Mouse (Mus musculus) bone marrow macrophage, adult 2 months (primary cell): ENCODE data around the gene Cers1. TPM values are rescaled to one million over a fixed set of nuclear protein-coding genes. Genes with fewer than 3 reads are reported as not detected.

Experiments
- H3K27ac ChIP-seq: 2 replicates; pipeline ENCODE4 v1.5.1; 2012; ENCODE audit warnings: low read depth, low read length; ENCODE audit not compliant: insufficient read depth
- H3K4me1 ChIP-seq: 2 replicates; pipeline ENCODE4 v1.6.1; 2012; ENCODE audit warnings: low read length; ENCODE audit not compliant: control insufficient read depth, insufficient read depth
- H3K4me3 ChIP-seq: 2 replicates; pipeline ENCODE4 v1.5.1; 2012; ENCODE audit warnings: mild to moderate bottlenecking, low read length, moderate library complexity; ENCODE audit not compliant: insufficient read depth
- CTCF ChIP-seq: IDR thresholded peaks from 2 replicates; pipeline ENCODE4 v1.5.1; 2012; ENCODE audit warnings: low read depth, mild to moderate bottlenecking, low read length, moderate library complexity
- POLR2A ChIP-seq: IDR thresholded peaks from 2 replicates; pipeline ENCODE4 v1.6.1; 2012; ENCODE audit warnings: mild to moderate bottlenecking, low read depth, low read length, borderline replicate concordance
- polyA plus RNA-seq: library from polyadenylated mRNA; stranded (reverse); fragments of >200 nt; gene quantifications from 2 replicates; pipeline ENCODE4 v1.2.4, GENCODE M21; 2012; ENCODE audit not compliant: missing spikeins, insufficient read depth, insufficient read length

Cers1 gene
- polyA plus RNA-seq, 1 experiment: not detected

GRCm38 (mm10) chr8:70309311-70309710 lies 6.3 kb upstream of the Cers1 start:
- Histone ChIP-seq H3K4me3 (no peak overlapping the region), H3K27ac (no peak overlapping the region), H3K4me1 (no peaks in the 10 kb centered on the region)
- TF ChIP-seq POLR2A (no peak), CTCF (peak; percentile 84)

- TF ChIP-seq POLR2A (no peak), CTCF (no peak)
- H3K27ac ChIP-seq: no peak overlapping the region
- H3K4me1 ChIP-seq: no peaks in the 10 kb centered on the region
- no peak overlapping the region for H3K4me3 ChIP-seq
These were observed 2.2 kb upstream of the Cers1 start for GRCm38 (mm10) chr8:70313399-70313798.

GRCm38 (mm10) chr8:70316511-70317504 lies 1.2 kb downstream of the Cers1 start:
- no peak overlapping the region for H3K27ac ChIP-seq
- TF ChIP-seq POLR2A: no peak
- no peak for TF ChIP-seq CTCF
- no peak overlapping the region for H3K4me3 ChIP-seq

GRCm38 (mm10) chr8:70317872-70318271 lies 2.3 kb downstream of the Cers1 start:
- no peak overlapping the region for H3K27ac ChIP-seq
- H3K4me3 ChIP-seq: no peak overlapping the region
- TF ChIP-seq CTCF: no peak
- no peak for TF ChIP-seq POLR2A
- no peaks in the 10 kb centered on the region for H3K4me1 ChIP-seq

More at GRCm38 (mm10) chr8:70316511-70317504, 1.2 kb downstream of the Cers1 start:
- no peaks in the 10 kb centered on the region for H3K4me1 ChIP-seq

- Histone ChIP-seq H3K4me3 (no peak overlapping the region), H3K4me1 (peaks cover 5% of the 10 kb centered on the region; the same call in 1 of the 2 replicates), H3K27ac (no peak overlapping the region)
- TF ChIP-seq CTCF (no peak), POLR2A (no peak)
These were observed 8.1 kb downstream of the Cers1 start for GRCm38 (mm10) chr8:70323716-70324115.

- TF ChIP-seq POLR2A (no peak), CTCF (no peak)
- Histone ChIP-seq H3K4me1 (peaks cover 5% of the 10 kb centered on the region; the same call in 1 of the 2 replicates), H3K27ac (no peak overlapping the region), H3K4me3 (no peak overlapping the region)
These were observed 11.9 kb downstream of the Cers1 start for GRCm38 (mm10) chr8:70327512-70327911.

GRCm38 (mm10) chr8:70329124-70329834 lies 13.7 kb downstream of the Cers1 start, which contains the start of gene Gdf1:
Gene Gdf1, plus strand, starts transcription at chr8:70329817.
- H3K27ac ChIP-seq: no peak within 1 kb of the TSS
- peaks cover 5% of the 10 kb centered on the region; the same call in 1 of the 2 replicates for H3K4me1 ChIP-seq
- no peak within 1 kb of the TSS for H3K4me3 ChIP-seq
- TF ChIP-seq POLR2A: no peak
- TF ChIP-seq CTCF: no peak

- no peak for TF ChIP-seq CTCF
- no peak for TF ChIP-seq POLR2A
- Histone ChIP-seq H3K4me3 (no peak overlapping the region), H3K4me1 (peaks cover 1% of the 10 kb centered on the region; the same call in 1 of the 2 replicates), H3K27ac (no peak overlapping the region)
These were observed 14.5 kb downstream of the Cers1 start for GRCm38 (mm10) chr8:70329835-70330740.
